Mouse (Mus musculus): ENCODE data around the gene Gas6.
A peak's percentile ranks its signal among the peaks of the same experiment; 100 is the strongest.

Gas6 gene

DNA sequence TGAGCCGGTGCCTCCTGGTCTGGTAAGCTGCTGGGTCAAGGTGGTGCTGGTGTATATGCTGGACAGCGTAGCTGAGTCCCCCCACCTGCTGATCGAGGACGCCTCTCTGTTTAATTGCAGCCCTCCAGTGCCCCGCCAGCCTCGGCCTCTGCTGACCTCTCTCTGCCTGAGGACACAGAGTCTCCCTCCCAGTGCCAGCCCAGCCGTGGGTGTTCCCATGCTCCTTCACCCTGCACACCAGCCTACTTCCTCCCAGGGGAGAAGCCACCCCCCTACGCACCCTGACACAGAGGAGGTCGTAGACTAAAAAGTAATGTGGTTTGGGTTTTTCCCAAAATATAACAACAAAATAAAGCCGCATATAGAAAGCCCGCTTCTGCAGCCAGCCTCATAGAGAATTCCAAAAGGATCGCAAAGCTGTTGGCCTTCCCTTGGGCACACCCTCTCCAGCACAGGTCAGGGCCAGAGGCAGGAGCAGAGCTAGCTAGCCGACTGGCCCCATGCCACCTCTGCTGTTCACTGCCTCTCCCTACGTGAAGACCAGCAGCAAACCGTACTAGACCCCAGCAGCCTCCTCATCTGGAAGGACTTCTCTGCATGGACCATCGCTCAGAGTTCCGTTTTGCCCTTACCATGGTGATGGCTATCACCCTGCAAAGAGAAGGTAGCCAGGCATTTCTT, 33.1 kb downstream of the Gas6 start:
- DNase-seq (ENCODE audit: low read depth, low spot score), result no peak

DNA sequence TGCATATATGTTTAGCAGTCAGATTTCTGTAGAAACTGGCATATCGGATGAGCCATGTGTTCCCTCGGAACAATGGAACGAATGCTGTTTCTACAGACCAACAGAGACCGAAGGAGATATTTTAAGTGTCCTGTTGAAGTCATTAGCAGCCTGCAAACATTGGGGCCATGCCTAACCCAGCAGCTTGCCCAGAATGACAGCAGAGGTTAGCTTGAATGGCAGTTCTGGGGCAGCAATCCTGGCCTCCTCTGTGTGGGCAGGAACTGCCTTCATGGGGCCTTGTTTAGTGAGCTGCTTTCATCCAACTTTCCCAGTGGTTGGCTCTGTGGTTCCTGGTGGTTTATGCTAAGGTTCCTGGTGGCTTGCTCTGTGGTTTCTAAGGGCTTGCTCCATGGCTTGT, 34.9 kb downstream of the Gas6 start:
- DNase-seq (ENCODE audit: low read depth, low spot score), result no peak

DNA sequence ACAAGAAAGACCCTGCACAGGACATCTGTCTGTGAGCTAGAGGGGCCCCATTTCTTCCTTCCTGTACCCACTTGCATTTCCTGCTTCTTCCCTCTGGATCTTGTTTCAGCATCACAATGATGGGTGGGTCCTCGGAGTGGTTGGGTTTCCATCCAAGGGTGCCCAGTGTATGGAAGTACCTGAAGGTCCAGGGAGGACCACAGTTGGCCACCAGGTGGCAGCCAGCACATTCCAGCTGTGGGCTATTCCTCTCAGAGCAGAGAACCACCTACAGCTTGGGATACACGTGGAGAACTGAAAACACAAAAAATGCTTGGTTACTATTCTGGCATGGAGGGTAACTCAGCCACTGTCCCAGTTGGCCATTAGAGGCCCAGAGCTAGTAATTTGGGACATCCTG, 39.0 kb downstream of the Gas6 start:
- no peak for DNase-seq (ENCODE audit: low read depth, low spot score)

DNA sequence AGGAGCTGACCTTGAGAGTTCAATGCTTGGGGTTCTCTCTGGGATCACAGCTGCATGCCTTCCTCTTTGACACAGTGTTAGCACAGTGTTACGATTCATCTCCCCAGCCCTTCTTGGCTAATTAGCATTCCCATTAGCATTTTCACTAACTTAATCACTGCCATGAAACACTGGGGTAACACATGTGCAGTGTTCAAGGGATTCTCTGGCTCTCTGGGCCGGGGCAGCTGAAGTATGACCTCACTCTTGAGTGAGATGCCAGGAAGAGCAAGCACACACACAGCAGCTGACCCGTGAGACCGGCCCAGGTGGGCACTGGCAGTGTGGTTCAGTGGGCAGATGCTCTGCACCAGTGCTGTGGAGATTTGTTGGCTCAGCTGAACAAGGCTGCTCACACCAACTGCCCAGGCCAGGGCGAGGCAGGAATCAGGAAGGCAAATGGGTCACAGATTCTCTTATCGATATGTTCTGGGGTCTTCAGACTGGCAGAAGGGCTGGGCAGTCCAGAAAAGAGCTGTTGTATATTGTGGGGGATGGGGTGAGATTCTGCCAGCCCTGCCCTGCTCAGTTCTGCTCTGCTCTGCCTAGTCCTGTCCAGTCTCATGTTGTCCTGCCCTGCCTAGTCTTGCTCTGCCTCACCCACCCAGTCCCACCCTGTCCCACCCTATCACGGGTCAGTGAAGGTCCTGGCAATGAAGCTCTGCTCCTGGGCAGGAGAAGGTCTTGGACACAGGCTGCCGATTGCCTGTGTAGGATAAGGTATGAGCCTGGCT, 39.8 kb downstream of the Gas6 start:
- no peak for DNase-seq (ENCODE audit: low read depth, low spot score)

DNA sequence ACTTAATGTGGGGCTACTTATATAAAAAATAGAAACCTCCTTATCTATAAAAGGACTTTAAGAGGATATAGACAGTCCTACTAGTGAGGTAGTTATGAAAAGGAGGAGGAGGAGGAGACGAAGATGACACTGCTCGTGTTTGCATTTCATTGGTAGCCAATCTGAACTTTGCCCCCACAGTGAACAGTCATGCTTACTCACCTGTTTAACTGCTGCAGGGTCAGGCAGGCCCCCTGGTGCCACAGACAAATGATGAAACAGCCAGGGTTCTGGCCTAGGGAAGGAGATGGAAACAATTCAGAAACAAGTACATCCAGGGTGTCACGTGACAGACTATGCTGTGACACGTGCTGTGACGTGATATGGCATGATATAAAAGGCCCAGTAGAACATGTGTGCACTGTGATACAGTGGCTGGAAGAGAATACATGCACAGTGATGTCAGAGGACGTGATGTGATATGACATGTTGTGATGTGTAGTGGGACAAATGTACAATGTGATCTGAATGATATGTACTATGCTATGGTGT, 42.5 kb downstream of the Gas6 start:
- no peak for DNase-seq (ENCODE audit: low read depth, low spot score)

DNA sequence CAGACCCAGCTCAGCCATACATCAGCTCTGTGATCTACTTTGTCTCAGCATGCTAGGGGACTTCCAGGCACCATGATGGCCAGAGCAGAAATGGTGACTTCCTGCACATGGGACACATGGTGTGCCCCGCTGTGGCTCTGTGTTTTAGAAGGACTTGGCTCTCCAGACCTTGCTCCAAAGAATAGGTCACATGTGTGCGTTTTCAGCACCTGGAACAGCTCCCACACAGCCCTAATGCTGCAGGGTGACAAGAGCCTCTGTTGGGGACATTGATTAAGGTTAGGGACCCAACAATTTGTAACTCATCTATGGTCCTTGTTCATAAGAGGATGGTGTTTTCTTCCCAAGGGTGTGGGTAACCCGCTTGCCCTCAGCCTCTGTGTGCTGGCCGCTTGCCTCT, 46.1 kb downstream of the Gas6 start:
- peak; percentile 48 for DNase-seq (ENCODE audit: low read depth, low spot score)

DNA sequence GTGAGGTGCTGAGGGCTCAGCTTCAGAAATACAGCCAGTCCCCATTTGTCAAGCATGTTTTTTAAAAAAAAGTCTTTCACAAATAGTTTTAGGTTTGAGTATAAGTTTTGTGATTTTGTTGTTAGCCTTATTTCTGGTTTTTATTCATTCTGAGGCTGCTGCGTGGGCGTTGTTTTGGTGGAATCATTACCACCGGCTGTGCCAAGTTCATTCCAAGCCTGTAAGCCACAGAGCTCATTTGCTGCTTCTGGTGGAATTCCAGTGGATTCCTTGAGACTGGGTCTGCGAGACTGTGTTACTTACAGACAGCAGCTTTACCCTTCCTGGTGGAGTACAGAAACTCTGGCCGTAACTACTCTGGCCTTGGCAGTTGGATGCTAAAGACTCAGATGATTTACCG, 47.8 kb downstream of the Gas6 start:
- no peak for DNase-seq (ENCODE audit: low read depth, low spot score)

DNA sequence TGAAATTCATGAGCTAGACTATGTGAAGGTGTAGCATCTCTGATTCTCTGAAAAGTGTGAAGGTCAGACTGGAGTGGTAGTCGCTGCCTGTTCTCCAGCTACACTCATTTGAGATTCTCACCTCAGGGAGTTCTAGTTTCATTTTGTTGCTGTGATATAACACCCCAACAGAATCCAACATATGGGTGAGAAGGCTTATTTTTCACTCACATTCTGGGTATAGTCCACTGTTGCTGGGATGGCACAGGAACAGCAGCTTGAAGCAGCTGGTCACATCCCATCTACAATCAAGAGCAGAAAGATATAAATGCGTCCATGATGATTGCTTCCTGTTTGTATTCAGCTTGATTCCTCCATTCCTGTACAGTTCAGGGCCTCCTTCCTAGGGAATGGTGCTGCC, 52.1 kb downstream of the Gas6 start:
- no peak for DNase-seq (ENCODE audit: low read depth, low spot score)

DNA sequence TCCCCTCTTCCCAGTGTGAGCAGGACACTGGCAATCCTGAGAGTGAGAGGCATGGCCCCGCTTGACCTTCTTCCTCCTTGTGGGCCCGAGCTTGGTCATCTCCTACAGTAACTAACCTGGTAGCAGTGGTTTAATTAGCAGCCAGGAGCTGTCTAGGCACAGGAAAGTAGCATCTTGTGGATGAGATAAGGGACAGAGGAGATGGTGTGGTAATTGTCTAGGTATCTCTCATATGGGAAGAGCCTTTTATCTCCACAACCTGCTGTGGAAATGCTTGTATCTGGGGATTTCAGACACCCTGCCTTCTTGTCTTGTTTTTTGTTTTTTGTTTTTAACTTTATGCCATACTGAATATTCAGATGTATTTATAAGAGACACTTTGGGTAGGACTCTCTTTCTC, 56.8 kb downstream of the Gas6 start:
- DNase-seq (ENCODE audit: low read depth, low spot score), result no peak

DNA sequence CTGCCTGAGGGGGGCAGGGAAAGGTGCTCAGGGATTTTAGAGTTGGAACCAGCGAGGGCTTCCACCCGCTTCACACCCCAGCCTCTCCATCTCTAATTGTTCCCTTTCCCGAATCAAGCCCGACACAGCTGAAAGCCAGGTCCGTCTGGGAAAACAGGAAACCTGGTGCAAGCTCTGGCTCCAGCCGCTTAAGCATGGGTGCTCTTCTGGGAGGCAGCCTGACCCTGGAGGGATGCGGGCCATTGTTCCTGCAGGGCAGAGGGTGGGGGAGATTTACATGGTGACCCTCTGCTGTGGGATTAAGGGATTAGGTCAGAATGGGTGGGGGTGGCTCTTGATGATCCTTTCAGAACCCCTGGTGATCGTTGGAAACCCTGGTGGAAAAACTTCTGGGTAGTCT, 58.2 kb downstream of the Gas6 start:
- no peak for DNase-seq (ENCODE audit: low read depth, low spot score)

DNA sequence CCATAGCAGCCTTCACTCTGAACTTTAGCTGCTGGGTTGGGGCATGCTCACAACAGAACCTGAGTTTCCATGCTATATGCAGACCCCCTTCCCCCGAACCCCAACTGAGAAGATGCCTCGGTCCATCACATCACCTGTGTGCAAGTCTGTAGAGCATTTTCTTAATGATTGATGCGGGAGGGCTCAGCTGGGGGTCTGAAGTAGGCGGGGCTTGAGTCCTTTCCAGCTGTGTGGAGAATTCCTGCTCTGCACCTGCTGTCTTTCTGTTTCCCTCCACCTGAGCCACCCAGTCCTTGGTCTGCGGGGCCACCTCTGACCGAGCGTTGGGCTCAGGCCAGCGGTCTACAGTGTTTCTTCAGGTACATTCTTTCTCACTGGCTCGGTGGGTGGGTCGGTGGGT, 59.4 kb downstream of the Gas6 start, which contains the start of gene Tmem255b:
Gene Tmem255b, plus strand, starts transcription at position 301 of the 400 bp plus-strand sequence.
- DNase-seq (ENCODE audit: low read depth, low spot score), result no peak

DNA sequence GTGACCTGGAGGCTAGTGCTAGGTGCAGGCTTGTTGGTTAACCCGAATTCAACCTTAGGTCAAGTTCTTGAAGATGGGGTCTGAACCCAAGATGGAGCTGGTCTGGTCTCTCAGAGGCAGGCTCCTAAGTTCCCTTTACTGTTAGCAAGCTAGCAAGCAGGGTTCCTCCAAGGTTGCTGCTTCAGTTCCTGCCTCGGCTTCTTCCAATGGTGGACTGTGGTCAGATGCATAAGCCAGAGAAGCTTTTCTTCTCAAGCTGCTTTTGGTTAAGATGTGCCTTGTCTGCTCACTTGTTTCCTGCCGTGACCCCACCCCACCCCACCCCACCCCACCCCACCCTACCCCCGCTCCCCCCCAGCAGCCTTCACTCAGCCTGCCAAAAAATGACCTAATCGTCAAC, 61.2 kb downstream of the Gas6 start:
- no peak for DNase-seq (ENCODE audit: low read depth, low spot score)

DNA sequence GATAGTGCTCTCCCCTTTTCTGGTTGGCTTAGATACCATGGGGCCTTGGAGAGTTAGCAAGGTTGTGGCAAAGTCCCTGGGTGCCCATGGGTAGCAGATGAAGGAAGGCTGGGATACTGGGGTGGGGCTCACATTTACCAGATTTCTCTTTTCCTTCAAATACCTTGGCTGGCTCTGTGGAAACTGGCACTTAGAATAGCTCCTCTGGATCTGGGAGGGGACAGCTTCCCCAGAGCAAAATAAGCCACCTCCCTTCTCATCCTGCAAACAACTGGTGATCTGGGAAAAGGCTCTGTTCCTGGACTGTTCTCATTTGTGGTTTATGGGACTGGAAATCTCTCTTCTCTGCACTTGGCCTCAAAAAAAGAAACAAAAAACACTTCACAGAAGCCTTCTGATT, 63.4 kb downstream of the Gas6 start:
- DNase-seq (ENCODE audit: low read depth, low spot score), result no peak

DNA sequence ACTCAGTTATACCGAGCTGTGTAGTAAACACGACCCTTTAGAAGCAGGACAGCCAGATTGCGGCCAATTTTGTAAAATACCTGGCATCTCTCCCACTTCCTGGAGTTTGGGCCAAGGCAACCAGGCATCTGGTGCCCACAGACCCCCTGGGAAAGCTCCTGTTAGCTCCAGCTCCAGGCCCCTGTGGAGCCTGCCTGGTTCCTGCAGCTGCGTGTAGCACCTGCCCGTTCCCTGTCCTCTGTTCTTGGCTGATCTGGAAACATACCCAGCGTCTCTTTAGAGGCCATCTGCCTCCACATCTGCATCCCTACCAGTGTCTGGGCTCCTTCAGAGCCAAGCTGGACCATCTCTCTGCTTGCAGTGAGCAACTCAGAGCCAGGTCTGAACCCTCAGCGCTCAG, 63.9 kb downstream of the Gas6 start:
- no peak for DNase-seq (ENCODE audit: low read depth, low spot score)

DNA sequence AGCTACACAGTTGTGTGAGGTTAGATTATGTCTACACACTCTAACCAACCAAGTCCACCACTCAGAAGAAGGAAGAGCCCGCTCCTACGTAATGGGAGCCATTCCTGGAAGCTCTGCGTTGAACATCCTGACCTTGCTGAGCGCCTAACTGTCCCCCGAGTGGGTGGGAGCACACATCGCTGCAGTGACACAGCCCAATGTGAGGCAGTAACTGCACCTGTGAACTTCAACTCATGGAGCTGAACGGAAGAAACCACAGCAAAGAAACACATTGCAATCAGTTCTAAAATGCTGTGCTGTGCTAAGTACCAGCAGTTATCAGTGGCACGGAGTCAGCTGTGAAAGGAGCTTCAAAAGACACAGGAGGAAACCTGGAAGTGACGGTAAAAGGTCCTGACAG, 66.1 kb downstream of the Gas6 start:
- DNase-seq (ENCODE audit: low read depth, low spot score), result no peak

DNA sequence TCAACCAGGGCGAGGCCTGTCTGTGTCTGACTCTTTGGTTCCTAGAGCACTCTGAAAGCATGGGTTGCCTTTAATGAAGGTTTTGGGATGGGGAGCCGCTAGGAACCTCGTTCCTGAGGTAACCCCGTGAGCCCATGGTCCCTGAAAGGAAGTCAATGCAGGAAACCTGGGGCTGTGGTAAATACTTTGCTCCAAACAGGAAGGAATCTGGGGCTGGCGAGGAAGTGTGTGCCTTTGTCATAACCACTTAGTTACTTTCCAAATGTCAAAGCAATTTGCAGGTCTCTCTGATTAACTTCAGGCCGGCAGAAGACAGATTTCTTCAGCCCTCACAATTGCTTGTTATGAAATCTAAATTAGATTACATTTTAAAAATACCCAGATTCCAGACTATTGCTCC, 66.9 kb downstream of the Gas6 start:
- no peak for DNase-seq (ENCODE audit: low read depth, low spot score)

DNA sequence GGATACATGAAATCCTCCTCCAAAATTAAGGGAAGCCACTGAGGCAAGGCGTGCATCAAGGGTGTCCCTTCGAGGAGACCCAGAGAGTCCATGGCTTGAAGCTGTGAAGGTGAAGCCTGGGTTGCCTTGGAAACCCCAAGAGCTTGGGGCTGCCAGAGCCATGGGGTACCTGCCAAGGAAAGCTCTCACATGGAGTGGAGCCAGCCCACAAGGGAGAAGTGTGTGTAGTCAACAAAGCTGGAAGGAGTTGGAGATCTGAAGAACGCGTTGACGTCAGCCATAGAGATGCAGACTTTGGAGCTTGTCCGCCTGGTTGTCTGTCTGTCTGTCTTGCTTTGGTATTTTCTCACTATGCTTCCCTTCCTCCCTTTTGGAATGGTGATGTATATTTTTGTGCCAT, 73.3 kb downstream of the Gas6 start:
- no peak for DNase-seq (ENCODE audit: low read depth, low spot score)

DNA sequence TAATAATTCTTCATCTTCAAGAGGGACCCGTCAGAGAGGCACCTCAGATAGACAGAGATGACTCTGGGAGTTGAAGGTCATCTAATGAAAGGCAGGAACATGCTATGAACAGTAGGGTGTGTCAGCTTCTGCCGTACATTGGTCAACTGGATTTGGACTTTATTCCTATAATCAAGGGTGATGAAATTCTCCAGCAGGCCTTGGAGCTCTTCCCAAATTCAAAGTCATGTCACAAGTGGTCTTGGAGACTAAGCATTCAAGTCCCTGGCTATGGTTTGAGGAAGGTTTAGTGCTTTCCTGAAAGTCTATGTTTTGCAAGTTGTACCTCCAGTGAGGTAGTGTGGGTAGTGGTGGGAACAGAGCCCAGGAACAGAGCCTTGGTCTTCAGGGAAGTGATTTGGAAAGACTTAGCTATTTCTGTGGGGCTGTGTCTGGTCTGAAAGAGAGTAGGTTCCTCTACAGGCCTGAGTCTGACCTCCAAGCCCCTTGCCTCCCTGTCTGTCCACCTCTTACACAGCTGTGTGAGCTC, 75.1 kb downstream of the Gas6 start:
- DNase-seq (ENCODE audit: low read depth, low spot score), result no peak

DNA sequence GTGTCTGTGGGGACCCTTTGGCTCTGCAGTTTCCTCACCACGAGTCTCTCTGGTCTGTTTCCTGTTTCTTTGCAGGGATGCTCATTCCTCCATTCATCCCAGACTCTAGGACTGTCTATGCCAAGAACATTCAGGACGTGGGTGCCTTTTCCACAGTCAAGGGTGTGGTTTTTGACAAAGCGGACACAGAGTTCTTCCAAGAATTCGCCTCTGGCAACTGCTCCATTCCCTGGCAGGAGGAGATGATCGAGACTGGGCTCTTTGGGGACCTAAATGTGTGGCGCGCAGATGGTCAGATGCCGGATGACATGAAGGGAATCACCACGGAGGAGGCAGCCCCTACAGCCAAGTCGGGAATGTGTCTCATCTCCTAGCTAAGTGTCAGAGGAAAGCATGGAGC, 78.4 kb downstream of the Gas6 start:
- no peak for DNase-seq (ENCODE audit: low read depth, low spot score)

All from embryo, embryonic 11.5 days (tissue).